Mouse (Mus musculus) cerebellum, adult 2 months (tissue): ENCODE results near the gene Tmem253. TPM values are rescaled to one million over a fixed set of nuclear protein-coding genes. Genes with fewer than 3 reads are reported as not detected.

Source experiments
- DNase-seq, 2 experiments: peaks; one replicate each; pipeline ENCODE4 v3.0.0; 2021
- H3K27ac ChIP-seq: fragments of 200-500 bp; 2 replicates; pipeline ENCODE4 v1.5.1; 2012; ENCODE audit warnings: low read length, control low read depth, inconsistent platforms; ENCODE audit not compliant: insufficient read depth
- H3K27me3 ChIP-seq: fragments of 200-500 bp; 2 replicates; pipeline ENCODE4 v1.6.1; 2012; ENCODE audit warnings: inconsistent platforms, mild to moderate bottlenecking, low read length, moderate library complexity; ENCODE audit not compliant: control insufficient read depth, insufficient read depth
- H3K4me1 ChIP-seq: fragments of 200-500 bp; 2 replicates; pipeline ENCODE4 v1.6.1; 2011; ENCODE audit warnings: low read length; ENCODE audit not compliant: control insufficient read depth, insufficient read depth
- H3K4me3 ChIP-seq: fragments of 200-500 bp; replicated peaks from 2 replicates; pipeline ENCODE3; 2011; ENCODE audit warnings: mild to moderate bottlenecking, low read depth, low read length, control low read depth; ENCODE audit not compliant: insufficient read depth
- CTCF ChIP-seq: fragments of 200-500 bp; IDR thresholded peaks from 2 replicates; pipeline ENCODE4 v1.5.1; 2011; ENCODE audit warnings: low read depth, mild to moderate bottlenecking, control low read depth, low read length, moderate library complexity, borderline replicate concordance; ENCODE audit not compliant: insufficient read depth
- POLR2A ChIP-seq: fragments of 200-500 bp; IDR thresholded peaks from 2 replicates; pipeline ENCODE4 v1.6.1; 2011; ENCODE audit warnings: low read length, control low read depth, borderline replicate concordance; ENCODE audit not compliant: insufficient read depth
- WGBS: fragments of 180-500 bp; shearing (Covaris S2); methylation state at CpG from one replicate; pipeline ENCODE4 v1.1.7; 2018; 5-methylcytosine and 5-hydroxymethylcytosine counted together
- polyA plus RNA-seq: library from polyadenylated mRNA; depleted of rRNA; stranded (reverse); fragments of >200 nt; gene quantifications from 2 replicates; pipeline ENCODE4 v1.2.3, GENCODE M21; 2012

The Tmem253 gene
- polyA plus RNA-seq, 1 experiment: 2.4 TPM

GRCm38 (mm10) chr14:52009841-52010240 lies 5.6 kb upstream of the Tmem253 start:
- Histone ChIP-seq H3K4me3 (peak overlapping the region; percentile 50), H3K27ac (peak overlapping the region; percentile 88), H3K4me1 (peaks cover 41% of the 10 kb centered on the region), H3K27me3 (no peaks in the 10 kb centered on the region)
- TF ChIP-seq POLR2A (no peak), CTCF (no peak)
- DNase-seq: no peak
- WGBS: 31% methylated on average over 6 of the region's 6 CpGs

- Histone ChIP-seq H3K27ac (peak overlapping the region; percentile 88), H3K27me3 (no peaks in the 10 kb centered on the region), H3K4me3 (peak overlapping the region; percentile 50), H3K4me1 (peaks cover 38% of the 10 kb centered on the region)
- 4% methylated on average over 9 of the region's 9 CpGs for WGBS
- TF ChIP-seq CTCF (no peak), POLR2A (peak; percentile 17; the same call in 1 of the 2 replicates)
- peak; percentile 70 to 78 for DNase-seq
These were observed 4.9 kb upstream of the Tmem253 start for GRCm38 (mm10) chr14:52010446-52011111.

GRCm38 (mm10) chr14:52011683-52012082 lies 3.8 kb upstream of the Tmem253 start:
- TF ChIP-seq CTCF (no peak), POLR2A (no peak)
- Histone ChIP-seq H3K27me3 (no peaks in the 10 kb centered on the region), H3K27ac (peak overlapping the region; percentile 94), H3K4me3 (no peak overlapping the region), H3K4me1 (peaks cover 46% of the 10 kb centered on the region)
- no peak for DNase-seq
- 3% methylated on average over 1 of the region's 1 CpGs for WGBS

- Histone ChIP-seq H3K4me3 (no peak overlapping the region), H3K27me3 (no peaks in the 10 kb centered on the region), H3K4me1 (peaks cover 46% of the 10 kb centered on the region), H3K27ac (peak overlapping the region; percentile 90)
- DNase-seq: peak; percentile 87 to 97
- TF ChIP-seq CTCF (no peak), POLR2A (peak; percentile 37; the same call in 1 of the 2 replicates)
- 4% methylated on average over 4 of the region's 4 CpGs for WGBS
These were observed 3.4 kb upstream of the Tmem253 start for GRCm38 (mm10) chr14:52012085-52012484.

- H3K27me3 ChIP-seq: no peaks in the 10 kb centered on the region
- H3K4me3 ChIP-seq: no peak overlapping the region
- peak overlapping the region; percentile 90 for H3K27ac ChIP-seq
- TF ChIP-seq POLR2A (no peak), CTCF (no peak)
- DNase-seq: peak; percentile 65 to 66
- WGBS: 9% methylated on average over 5 of the region's 5 CpGs
- peaks cover 45% of the 10 kb centered on the region for H3K4me1 ChIP-seq
These were observed 2.9 kb upstream of the Tmem253 start for GRCm38 (mm10) chr14:52012553-52012952.

GRCm38 (mm10) chr14:52013021-52013610 lies 2.3 kb upstream of the Tmem253 start:
- no peaks in the 10 kb centered on the region for H3K27me3 ChIP-seq
- WGBS: 10% methylated on average over 8 of the region's 8 CpGs
- no peak for TF ChIP-seq CTCF
- TF ChIP-seq POLR2A: no peak
- H3K4me3 ChIP-seq: no peak overlapping the region
- no peak for DNase-seq
- peak overlapping the region; percentile 96; the same call in 1 of the 2 replicates for H3K27ac ChIP-seq
- peaks cover 45% of the 10 kb centered on the region for H3K4me1 ChIP-seq

GRCm38 (mm10) chr14:52013771-52014219 lies 1.7 kb upstream of the Tmem253 start:
- DNase-seq: peak; percentile 73 to 76
- under 1% methylated on average over 20 of the region's 24 CpGs for WGBS
- H3K27ac ChIP-seq: peak overlapping the region; percentile 96
- no peaks in the 10 kb centered on the region for H3K27me3 ChIP-seq
- peaks cover 42% of the 10 kb centered on the region for H3K4me1 ChIP-seq
- TF ChIP-seq CTCF: no peak
- TF ChIP-seq POLR2A: peak; percentile 25; the same call in 1 of the 2 replicates
- peak overlapping the region; percentile 70 for H3K4me3 ChIP-seq
